Mouse (Mus musculus) hindbrain, embryonic 13.5 days (tissue): ENCODE results near the gene F12. TPM values are rescaled to one million over a fixed set of nuclear protein-coding genes. Genes with fewer than 3 reads are reported as not detected.

Source experiments
- ATAC-seq: fragments of 200-750 bp; cut with Nextera tagmentation; 2 replicates; pipeline ENCODE4 v1.8.0; 2017; ENCODE audit warnings: moderate TSS enrichment; ENCODE audit not compliant: low FRiP score
- H3K27ac ChIP-seq: fragments of 300-500 bp; sonication (generic); 2 replicates; pipeline ENCODE4 v1.5.1; 2015; ENCODE audit warnings: inconsistent platforms, mild to moderate bottlenecking, moderate library complexity
- H3K27me3 ChIP-seq: fragments of 300-500 bp; sonication (generic); 2 replicates; pipeline ENCODE4 v1.6.1; 2015; ENCODE audit warnings: mild to moderate bottlenecking, inconsistent platforms
- H3K36me3 ChIP-seq: fragments of 300-500 bp; sonication (generic); 2 replicates; pipeline ENCODE4 v1.6.1; 2015; ENCODE audit warnings: mild to moderate bottlenecking, inconsistent platforms
- H3K4me1 ChIP-seq: fragments of 300-500 bp; sonication (generic); replicated peaks from 2 replicates; pipeline ENCODE4 v1.6.1; 2015; ENCODE audit warnings: inconsistent platforms
- H3K4me2 ChIP-seq: fragments of 300-500 bp; sonication (generic); 2 replicates; pipeline ENCODE4 v1.6.1; 2015; ENCODE audit warnings: inconsistent platforms, mild to moderate bottlenecking, moderate library complexity
- H3K4me3 ChIP-seq: fragments of 300-500 bp; sonication (generic); 2 replicates; pipeline ENCODE4 v1.5.1; 2015; ENCODE audit warnings: mild to moderate bottlenecking, inconsistent platforms
- H3K9ac ChIP-seq: fragments of 300-500 bp; sonication (generic); 2 replicates; pipeline ENCODE4 v1.6.1; 2015; ENCODE audit warnings: mild to moderate bottlenecking, inconsistent platforms
- H3K9me3 ChIP-seq: fragments of 300-500 bp; sonication (generic); 2 replicates; pipeline ENCODE4 v1.6.1; 2016; ENCODE audit warnings: inconsistent platforms
- WGBS: fragments of 180-500 bp; shearing (Covaris S2); methylation state at CpG from one replicate; pipeline ENCODE4 v1.1.7; 2015; 5-methylcytosine and 5-hydroxymethylcytosine counted together
- microRNA-seq: library from miRNA; unstranded; fragments of <30 nt; microRNA quantifications from one replicate; pipeline ENCODE4, GENCODE M21; 2016
- polyA plus RNA-seq: library from polyadenylated mRNA; unstranded; fragments of >200 nt; fragmentation: Nextera tagmentation; extraction: Ambion mirVana; gene quantifications from 2 replicates; pipeline ENCODE4 v1.2.1, GENCODE M21; 2015

Gene F12
- polyA plus RNA-seq, 1 experiment from 2014 or later = not detected

GRCm38 (mm10) chr13:55375877-55376276 is 50.7 kb downstream of the F12 start:
- ATAC-seq = no peak
- no peaks in the 10 kb centered on the region for H3K36me3 ChIP-seq
- H3K9ac ChIP-seq = no peak overlapping the region
- H3K4me3 ChIP-seq = no peak overlapping the region
- no peak overlapping the region for H3K27ac ChIP-seq
- 69% methylated on average over 2 of the region's 2 CpGs for WGBS
- no peaks in the 10 kb centered on the region for H3K9me3 ChIP-seq
- H3K4me2 ChIP-seq = no peak overlapping the region
- H3K4me1 ChIP-seq = peaks cover 7% of the 10 kb centered on the region; the same call in 1 of the 2 replicates
- H3K27me3 ChIP-seq = peaks cover 74% of the 10 kb centered on the region

- Histone ChIP-seq H3K9me3 (no peaks in the 10 kb centered on the region), H3K4me2 (no peak overlapping the region), H3K36me3 (no peaks in the 10 kb centered on the region), H3K9ac (no peak overlapping the region), H3K4me1 (peaks cover 7% of the 10 kb centered on the region; the same call in 1 of the 2 replicates), H3K4me3 (no peak overlapping the region), H3K27ac (no peak overlapping the region), H3K27me3 (peaks cover 70% of the 10 kb centered on the region)
- 71% methylated on average over 6 of the region's 6 CpGs for WGBS
- no peak for ATAC-seq
Observed at GRCm38 (mm10) chr13:55374206-55374924, 52.2 kb downstream of the F12 start.

- no peak overlapping the region for H3K4me2 ChIP-seq
- no peak overlapping the region for H3K27ac ChIP-seq
- no peaks in the 10 kb centered on the region for H3K9me3 ChIP-seq
- ATAC-seq = no peak
- H3K4me3 ChIP-seq = no peak overlapping the region
- H3K36me3 ChIP-seq = no peaks in the 10 kb centered on the region
- H3K9ac ChIP-seq = no peak overlapping the region
- H3K27me3 ChIP-seq = peaks cover 55% of the 10 kb centered on the region
- whole genome bisulfite sequencing = 54% methylated on average over 5 of the region's 5 CpGs
- H3K4me1 ChIP-seq = no peaks in the 10 kb centered on the region; the same call in 1 of the 2 replicates
Observed at GRCm38 (mm10) chr13:55371740-55372139, 54.9 kb downstream of the F12 start.

GRCm38 (mm10) chr13:55371007-55371681 is 55.4 kb downstream of the F12 start:
- Histone ChIP-seq H3K9me3 (no peaks in the 10 kb centered on the region), H3K4me2 (no peak overlapping the region), H3K27ac (no peak overlapping the region), H3K27me3 (peaks cover 55% of the 10 kb centered on the region), H3K4me1 (no peaks in the 10 kb centered on the region; the same call in 1 of the 2 replicates), H3K4me3 (no peak overlapping the region), H3K36me3 (no peaks in the 10 kb centered on the region), H3K9ac (no peak overlapping the region)
- 72% methylated on average over 8 of the region's 8 CpGs for WGBS
- no peak for ATAC-seq

GRCm38 (mm10) chr13:55370234-55370633 is 56.4 kb downstream of the F12 start:
- Histone ChIP-seq H3K36me3 (no peaks in the 10 kb centered on the region), H3K4me1 (no peaks in the 10 kb centered on the region; the same call in 1 of the 2 replicates), H3K9me3 (no peaks in the 10 kb centered on the region), H3K9ac (no peak overlapping the region), H3K27ac (no peak overlapping the region), H3K27me3 (peaks cover 51% of the 10 kb centered on the region), H3K4me3 (no peak overlapping the region), H3K4me2 (no peak overlapping the region)
- WGBS = 68% methylated on average over 3 of the region's 3 CpGs
- ATAC-seq = no peak

GRCm38 (mm10) chr13:55369531-55370114 is 57.0 kb downstream of the F12 start, which contains the start of gene Rgs14:
Gene Rgs14 (plus strand): TSS chr13:55369732.
- H3K4me2 ChIP-seq = no peak within 1 kb of the TSS
- H3K4me3 ChIP-seq = no peak within 1 kb of the TSS
- ATAC-seq = no peak
- no peaks in the 10 kb centered on the region; the same call in 1 of the 2 replicates for H3K4me1 ChIP-seq
- no peak within 1 kb of the TSS for H3K9ac ChIP-seq
- H3K9me3 ChIP-seq = no peaks in the 10 kb centered on the region
- H3K36me3 ChIP-seq = no peaks in the 10 kb centered on the region
- WGBS = 69% methylated on average over 13 of the region's 13 CpGs
- peaks cover 51% of the 10 kb centered on the region for H3K27me3 ChIP-seq
- H3K27ac ChIP-seq = no peak within 1 kb of the TSS

GRCm38 (mm10) chr13:55368401-55368800 is 58.2 kb downstream of the F12 start:
- no peaks in the 10 kb centered on the region; the same call in 1 of the 2 replicates for H3K4me1 ChIP-seq
- no peaks in the 10 kb centered on the region for H3K36me3 ChIP-seq
- H3K4me2 ChIP-seq = no peak overlapping the region
- no peak overlapping the region for H3K9ac ChIP-seq
- no peak overlapping the region for H3K4me3 ChIP-seq
- H3K27me3 ChIP-seq = peaks cover 39% of the 10 kb centered on the region
- H3K27ac ChIP-seq = no peak overlapping the region
- no peak for ATAC-seq
- WGBS = 77% methylated on average over 7 of the region's 7 CpGs
- no peaks in the 10 kb centered on the region for H3K9me3 ChIP-seq

Small RNA genes lying within 50 kb of the gene (microRNA-seq; reads per million reads assigned to microRNA genes)
- gene Mir6943 = not detected

Other genes with a start within 250 kb of the F12 start
- gene Nsd1, start 217.0 kb downstream of the F12 start, polyA plus RNA-seq = 70.7 and 73.5 TPM in 2 replicates
- 300 and 307 TPM in 2 replicates for gene Prelid1, start 106.3 kb downstream of the F12 start, polyA plus RNA-seq
- gene Rab24, start 104.8 kb downstream of the F12 start, polyA plus RNA-seq = 95.9 and 102 TPM in 2 replicates
- 12.1 and 12.4 TPM in 2 replicates for gene Mxd3, start 97.0 kb downstream of the F12 start, polyA plus RNA-seq
- gene Lman2, start 64.0 kb downstream of the F12 start, polyA plus RNA-seq = 55.2 and 57.1 TPM in 2 replicates
- gene Rgs14, start 57.1 kb downstream of the F12 start, polyA plus RNA-seq = 0.21 and 0.29 TPM in 2 replicates
- gene Slc34a1, start 28.6 kb downstream of the F12 start, polyA plus RNA-seq = not detected in 2 replicates
- gene Pfn3, start 11.6 kb downstream of the F12 start, polyA plus RNA-seq = 0.80 TPM in 1 of 2 replicates, not detected in the other
- gene Grk6, start 18.3 kb upstream of the F12 start, polyA plus RNA-seq = 27.7 and 31.3 TPM in 2 replicates
- gene Prr7, start 37.5 kb upstream of the F12 start, polyA plus RNA-seq = 2.6 and 3.2 TPM in 2 replicates
- 615 and 625 TPM in 2 replicates for gene Dbn1, start 61.3 kb upstream of the F12 start, polyA plus RNA-seq
- gene Pdlim7, start 86.9 kb upstream of the F12 start, polyA plus RNA-seq = 141 and 146 TPM in 2 replicates
- gene Dok3, start 102.5 kb upstream of the F12 start, polyA plus RNA-seq = 4.1 and 5.7 TPM in 2 replicates
- 55.6 and 55.9 TPM in 2 replicates for gene Ddx41, start 109.9 kb upstream of the F12 start, polyA plus RNA-seq
- 57.0 and 57.1 TPM in 2 replicates for gene Fam193b, start 144.3 kb upstream of the F12 start, polyA plus RNA-seq
- gene Tmed9, start 146.9 kb upstream of the F12 start, polyA plus RNA-seq = 112 and 114 TPM in 2 replicates
- 44.8 and 49.8 TPM in 2 replicates for gene B4galt7, start 173.1 kb upstream of the F12 start, polyA plus RNA-seq
- 101 and 105 TPM in 2 replicates for gene Caml, start 196.2 kb upstream of the F12 start, polyA plus RNA-seq
- gene Ddx46, start 208.2 kb upstream of the F12 start, polyA plus RNA-seq = 29.6 and 30.6 TPM in 2 replicates